Mouse (Mus musculus) spleen, postnatal 10 days (tissue): ENCODE measurements around the gene Rab5b.
"Not testable (repeated sequence)": the region's sequence is repeated elsewhere in the genome, so short reads cannot be mapped to it uniquely, and the experiment has no call there.

Source experiments
- DNase-seq, 2 experiments: peaks; one replicate each; pipeline ENCODE4 v3.0.0; 2021 to 2022; ENCODE audit warnings: low spot score in 2 of 2

Rab5b gene

GRCm38 (mm10) chr10:128642749-128643148, 53.3 kb downstream of the Rab5b start:
- no peak for DNase-seq

GRCm38 (mm10) chr10:128641871-128642270, 54.2 kb downstream of the Rab5b start:
- no peak for DNase-seq

GRCm38 (mm10) chr10:128640891-128641290, 55.2 kb downstream of the Rab5b start:
- DNase-seq, result no peak

- no peak for DNase-seq
Observed at GRCm38 (mm10) chr10:128639999-128640398, 56.1 kb downstream of the Rab5b start.

- peak in 1 of 2 experiments; percentile 53 for DNase-seq
Observed at GRCm38 (mm10) chr10:128637011-128637410, 59.1 kb downstream of the Rab5b start.

- peak in 1 of 2 experiments; percentile 55 for DNase-seq
Observed at GRCm38 (mm10) chr10:128636561-128636960, 59.5 kb downstream of the Rab5b start.

- no peak for DNase-seq
Observed at GRCm38 (mm10) chr10:128635697-128636096, 60.4 kb downstream of the Rab5b start.

- DNase-seq, result no peak
Observed at GRCm38 (mm10) chr10:128631571-128631970, 64.5 kb downstream of the Rab5b start.

GRCm38 (mm10) chr10:128630306-128630705, 65.8 kb downstream of the Rab5b start:
- not testable (repeated sequence) for DNase-seq

GRCm38 (mm10) chr10:128629746-128630145, 66.3 kb downstream of the Rab5b start:
- peak in 1 of 2 experiments; percentile 26 for DNase-seq

GRCm38 (mm10) chr10:128627398-128628317, 68.4 kb downstream of the Rab5b start:
- no peak for DNase-seq
